Mouse (Mus musculus) intestine, embryonic 16.5 days (tissue): ENCODE results near the gene Phc2. TPM values are rescaled to one million over a fixed set of nuclear protein-coding genes. Genes with fewer than 3 reads are reported as not detected.
A peak's percentile ranks its signal among the peaks of the same experiment; 100 is the strongest.

Experiments
- ATAC-seq: fragments of 200-750 bp; cut with Nextera tagmentation; 2 replicates; pipeline ENCODE4 v1.8.0; 2017; ENCODE audit warnings: moderate TSS enrichment, moderate library complexity
- H3K27ac ChIP-seq: fragments of 300-500 bp; sonication (generic); 2 replicates; pipeline ENCODE4 v1.5.1; 2014; ENCODE audit warnings: mild to moderate bottlenecking, low read length
- H3K27me3 ChIP-seq: fragments of 300-500 bp; sonication (generic); replicated peaks from 2 replicates; pipeline ENCODE4 v1.6.1; 2014; ENCODE audit warnings: low read length, control low read depth, mixed read lengths; ENCODE audit not compliant: control insufficient read depth, insufficient read depth
- H3K36me3 ChIP-seq: fragments of 300-500 bp; sonication (generic); 2 replicates; pipeline ENCODE4 v1.6.1; 2014; ENCODE audit warnings: low read length, control low read depth; ENCODE audit not compliant: control insufficient read depth, insufficient read depth
- H3K4me1 ChIP-seq: fragments of 300-500 bp; sonication (generic); 2 replicates; pipeline ENCODE4 v1.6.1; 2014; ENCODE audit warnings: low read length, control low read depth, mixed read lengths; ENCODE audit not compliant: control insufficient read depth, insufficient read depth
- H3K4me2 ChIP-seq: fragments of 300-500 bp; sonication (generic); 2 replicates; pipeline ENCODE4 v1.6.1; 2014; ENCODE audit warnings: low read depth, low read length, control low read depth
- H3K4me3 ChIP-seq: fragments of 300-500 bp; sonication (generic); 2 replicates; pipeline ENCODE4 v1.5.1; 2014; ENCODE audit warnings: mild to moderate bottlenecking, low read length
- H3K9ac ChIP-seq: fragments of 300-500 bp; sonication (generic); 2 replicates; pipeline ENCODE4 v1.6.1; 2014; ENCODE audit warnings: low read depth, low read length
- H3K9me3 ChIP-seq: fragments of 300-500 bp; sonication (generic); 2 replicates; pipeline ENCODE4 v1.6.1; 2016; ENCODE audit warnings: low read length, control low read depth; ENCODE audit not compliant: control insufficient read depth
- WGBS: fragments of 180-500 bp; shearing (Covaris S2); extraction: QIAGEN DNeasy Blood & Tissue Kit; methylation state at CpG from one replicate; pipeline ENCODE4 v1.1.7; 2014; 5-methylcytosine and 5-hydroxymethylcytosine counted together
- polyA plus RNA-seq: library from polyadenylated mRNA; unstranded; fragments of >200 nt; fragmentation: Nextera tagmentation; extraction: Ambion mirVana; gene quantifications from 2 replicates; pipeline ENCODE4 v1.2.1, GENCODE M21; 2015

Gene Phc2
- polyA plus RNA-seq, 1 experiment from 2014 or later, result 9.9 TPM

DNA sequence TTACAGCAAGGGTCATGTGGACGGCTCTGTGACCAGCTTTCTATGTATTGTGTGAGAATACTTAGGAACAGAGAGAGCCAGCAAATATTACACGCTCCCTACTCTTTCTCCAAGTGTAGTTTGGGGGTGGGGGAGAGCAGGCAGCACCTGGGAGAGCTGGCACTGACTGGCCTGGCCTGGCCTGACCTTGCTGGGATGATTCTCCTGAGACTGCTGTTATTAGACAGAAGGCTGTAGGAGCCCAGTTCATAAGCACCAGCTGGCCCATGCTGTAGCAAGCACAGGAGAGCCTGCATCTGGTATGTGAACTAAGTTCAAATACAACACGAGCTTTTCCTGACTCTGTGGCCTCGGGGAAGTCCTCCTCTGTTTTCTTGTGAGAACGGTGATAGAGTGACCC is 38.7 kb downstream of the Phc2 start:
- Histone ChIP-seq H3K9ac (no peak overlapping the region), H3K4me2 (no peak overlapping the region), H3K9me3 (no peaks in the 10 kb centered on the region), H3K36me3 (no peaks in the 10 kb centered on the region), H3K4me1 (peaks cover 30% of the 10 kb centered on the region), H3K27me3 (no peaks in the 10 kb centered on the region), H3K4me3 (no peak overlapping the region), H3K27ac (peak overlapping the region; percentile 26)
- ATAC-seq, result no peak
- 50% methylated on average over 5 of the region's 5 CpGs for WGBS

DNA sequence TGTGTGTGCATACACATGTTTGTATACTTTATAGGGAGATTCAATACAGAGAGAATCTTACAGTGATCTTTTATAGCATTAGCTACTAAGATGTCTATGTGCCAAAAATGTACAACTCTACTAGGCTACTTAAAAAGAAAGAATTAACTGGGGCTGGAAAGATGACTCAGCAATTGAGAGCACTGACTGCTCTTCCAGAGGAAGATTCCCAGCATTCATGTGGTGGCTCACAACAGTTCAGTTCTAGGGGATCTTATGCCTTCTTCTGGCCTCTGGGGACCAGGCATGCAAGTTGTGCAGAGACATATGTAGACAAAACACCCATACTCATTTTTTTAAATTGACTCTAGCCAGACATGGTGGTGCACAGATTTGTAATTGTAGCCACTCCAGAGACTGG is 39.8 kb downstream of the Phc2 start:
- no peaks in the 10 kb centered on the region for H3K9me3 ChIP-seq
- H3K27ac ChIP-seq, result no peak overlapping the region
- no peak overlapping the region for H3K4me3 ChIP-seq
- no peaks in the 10 kb centered on the region for H3K36me3 ChIP-seq
- no peaks in the 10 kb centered on the region for H3K27me3 ChIP-seq
- no peak overlapping the region for H3K4me2 ChIP-seq
- no peak for ATAC-seq
- H3K4me1 ChIP-seq, result peaks cover 33% of the 10 kb centered on the region
- H3K9ac ChIP-seq, result no peak overlapping the region

DNA sequence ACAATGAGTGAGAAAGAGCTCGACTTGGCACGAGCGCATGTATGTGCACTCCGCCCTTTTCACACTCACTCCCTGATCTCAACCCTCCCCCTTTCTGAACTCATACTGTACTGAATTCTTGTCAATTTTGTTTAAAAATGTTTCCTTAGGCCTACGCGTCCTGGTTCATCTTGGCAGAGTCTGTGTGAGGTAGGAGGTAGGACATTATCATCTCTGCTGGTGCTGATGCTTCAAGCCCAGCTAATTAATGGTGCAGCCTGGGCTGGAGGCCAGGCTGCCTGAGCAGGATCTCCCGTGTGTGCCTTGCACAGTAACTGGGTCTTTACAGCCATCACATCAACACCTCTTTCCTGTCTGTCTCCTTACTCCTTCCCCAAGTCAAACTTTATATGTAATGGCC is 40.6 kb downstream of the Phc2 start:
- peaks cover 31% of the 10 kb centered on the region for H3K4me1 ChIP-seq
- no peaks in the 10 kb centered on the region for H3K36me3 ChIP-seq
- H3K9ac ChIP-seq, result no peak overlapping the region
- WGBS, result 76% methylated on average over 7 of the region's 7 CpGs
- no peak overlapping the region for H3K27ac ChIP-seq
- H3K27me3 ChIP-seq, result no peaks in the 10 kb centered on the region
- no peak for ATAC-seq
- H3K4me3 ChIP-seq, result no peak overlapping the region
- no peak overlapping the region for H3K4me2 ChIP-seq
- no peaks in the 10 kb centered on the region for H3K9me3 ChIP-seq

DNA sequence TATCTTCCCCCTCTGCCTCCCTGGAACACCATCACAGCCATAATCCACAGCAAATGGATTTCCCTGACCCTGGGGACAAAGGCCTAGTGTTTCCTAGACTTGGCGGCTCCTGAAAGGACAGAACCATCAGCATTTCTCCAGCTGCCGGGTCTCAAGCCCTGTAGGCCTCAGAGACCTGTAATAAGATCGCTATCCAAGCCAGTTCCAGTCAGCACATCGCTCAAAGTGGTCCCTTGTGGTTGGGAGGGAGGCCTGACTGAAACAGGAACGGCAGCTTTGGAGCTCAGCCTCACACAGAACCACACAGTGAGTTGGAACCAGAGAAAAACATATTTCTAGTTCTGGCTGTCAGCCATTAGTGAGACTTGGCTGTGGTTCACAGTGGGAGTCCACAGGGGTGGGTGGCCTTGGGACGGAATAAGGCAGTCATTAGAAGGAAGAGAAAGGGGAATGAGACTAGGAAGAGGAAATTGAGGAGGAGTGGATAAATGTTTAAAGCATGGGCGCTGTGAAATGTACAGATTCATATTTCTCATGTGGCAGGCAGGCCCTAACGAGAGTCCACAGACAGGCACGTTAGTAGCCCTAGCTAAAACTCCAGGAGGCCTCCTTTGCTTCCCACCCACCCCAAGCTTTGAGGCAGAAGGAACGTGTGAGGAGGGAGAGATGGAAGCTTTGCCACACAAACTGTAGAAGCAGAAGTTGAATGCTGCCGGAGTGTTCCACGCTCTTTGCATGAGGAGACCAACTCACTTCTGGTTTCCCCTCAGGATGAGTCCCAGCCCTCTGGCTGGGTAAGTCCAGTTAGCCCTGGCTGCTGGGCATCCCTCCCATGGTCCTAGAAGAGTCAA is 43.7 kb downstream of the Phc2 start:
- Histone ChIP-seq H3K27me3 (no peaks in the 10 kb centered on the region), H3K9ac (0 out of 2 replicates have a peak overlapping the region, but pooled peaks have one; percentile 13), H3K4me1 (peaks cover 14% of the 10 kb centered on the region), H3K4me2 (no peak overlapping the region), H3K36me3 (no peaks in the 10 kb centered on the region), H3K9me3 (no peaks in the 10 kb centered on the region), H3K4me3 (no peak overlapping the region), H3K27ac (peak overlapping the region; percentile 89)
- 39% methylated on average over 12 of the region's 12 CpGs for WGBS
- peak; percentile 81 for ATAC-seq

DNA sequence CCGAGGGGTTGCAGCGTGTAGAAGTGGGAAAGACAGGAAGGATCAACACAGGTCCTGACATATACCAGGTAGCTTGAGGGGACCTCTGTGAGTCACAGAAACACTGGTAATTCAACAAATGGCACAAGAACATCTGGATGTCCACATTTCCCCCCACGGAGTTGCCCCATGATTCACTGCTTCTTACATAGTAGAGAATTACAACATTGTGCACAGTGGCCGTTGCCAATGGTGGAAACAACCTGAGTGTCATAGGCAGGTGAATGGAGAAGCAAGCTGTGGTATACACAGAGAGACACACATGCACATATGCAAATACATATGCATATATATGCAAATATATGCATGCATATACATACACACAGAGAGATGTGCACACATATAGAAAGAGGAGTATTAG is 45.4 kb downstream of the Phc2 start:
- Histone ChIP-seq H3K9me3 (no peaks in the 10 kb centered on the region), H3K4me3 (no peak overlapping the region), H3K27me3 (no peaks in the 10 kb centered on the region), H3K4me1 (peaks cover 14% of the 10 kb centered on the region), H3K27ac (no peak overlapping the region), H3K9ac (no peak overlapping the region), H3K36me3 (no peaks in the 10 kb centered on the region), H3K4me2 (no peak overlapping the region)
- 91% methylated on average over 4 of the region's 4 CpGs for WGBS
- ATAC-seq, result no peak

DNA sequence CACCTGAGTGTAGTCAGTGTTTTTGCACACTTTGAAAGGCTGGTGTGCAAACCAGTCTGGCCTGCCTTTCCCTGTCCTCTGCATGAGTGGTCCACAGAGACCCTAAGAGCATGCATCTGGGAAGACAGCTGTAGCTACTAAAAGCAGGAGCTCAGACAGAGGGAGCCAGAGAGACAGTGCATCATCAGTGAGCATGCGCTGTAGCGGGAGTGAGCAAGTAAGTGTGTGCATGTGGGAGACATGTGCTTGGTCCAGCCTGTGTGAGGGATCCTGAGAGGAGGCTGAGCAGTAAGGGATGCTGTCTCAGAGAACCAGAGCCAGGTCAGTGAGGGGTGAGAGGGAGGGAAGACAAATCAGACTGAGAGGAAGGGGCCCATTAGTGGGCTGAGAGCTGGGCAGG is 46.0 kb downstream of the Phc2 start:
- Histone ChIP-seq H3K4me1 (peaks cover 12% of the 10 kb centered on the region), H3K36me3 (no peaks in the 10 kb centered on the region), H3K9me3 (no peaks in the 10 kb centered on the region), H3K9ac (no peak overlapping the region), H3K4me2 (no peak overlapping the region), H3K27me3 (no peaks in the 10 kb centered on the region), H3K27ac (no peak overlapping the region), H3K4me3 (no peak overlapping the region)
- no peak for ATAC-seq
- WGBS, result 61% methylated on average over 2 of the region's 2 CpGs

DNA sequence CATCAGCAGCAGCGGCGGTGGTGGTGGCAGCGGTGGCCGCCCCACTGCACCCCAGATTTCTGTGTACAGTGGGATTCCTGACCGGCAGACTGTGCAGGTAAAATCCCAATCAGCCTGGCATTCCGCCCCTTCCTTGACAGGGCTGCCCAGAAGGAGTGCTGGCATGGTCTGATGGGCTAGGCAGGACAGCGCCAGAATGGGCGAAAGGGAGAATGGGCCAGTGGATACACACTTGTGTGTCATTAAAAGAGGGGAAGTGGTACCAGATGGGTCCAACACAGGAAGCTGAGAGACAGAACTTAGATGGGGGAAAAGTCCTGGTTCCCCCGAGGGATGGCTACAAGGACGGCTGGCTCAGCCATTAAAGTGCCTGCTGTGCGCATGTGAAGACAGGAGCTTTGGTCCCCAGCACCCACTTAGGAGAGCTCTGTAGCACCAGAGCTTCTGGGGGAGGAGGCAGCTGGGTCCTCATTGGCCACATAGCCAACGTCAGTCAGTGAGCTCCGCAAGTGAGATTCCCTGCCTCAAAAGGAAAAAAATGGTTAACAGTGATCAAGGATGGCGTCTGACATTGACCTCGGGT is 50.7 kb downstream of the Phc2 start:
- Histone ChIP-seq H3K4me3 (no peak overlapping the region), H3K36me3 (no peaks in the 10 kb centered on the region), H3K4me2 (no peak overlapping the region), H3K9me3 (no peaks in the 10 kb centered on the region), H3K9ac (no peak overlapping the region), H3K4me1 (no peaks in the 10 kb centered on the region), H3K27ac (no peak overlapping the region), H3K27me3 (no peaks in the 10 kb centered on the region)
- WGBS, result 88% methylated on average over 15 of the region's 15 CpGs
- no peak for ATAC-seq

DNA sequence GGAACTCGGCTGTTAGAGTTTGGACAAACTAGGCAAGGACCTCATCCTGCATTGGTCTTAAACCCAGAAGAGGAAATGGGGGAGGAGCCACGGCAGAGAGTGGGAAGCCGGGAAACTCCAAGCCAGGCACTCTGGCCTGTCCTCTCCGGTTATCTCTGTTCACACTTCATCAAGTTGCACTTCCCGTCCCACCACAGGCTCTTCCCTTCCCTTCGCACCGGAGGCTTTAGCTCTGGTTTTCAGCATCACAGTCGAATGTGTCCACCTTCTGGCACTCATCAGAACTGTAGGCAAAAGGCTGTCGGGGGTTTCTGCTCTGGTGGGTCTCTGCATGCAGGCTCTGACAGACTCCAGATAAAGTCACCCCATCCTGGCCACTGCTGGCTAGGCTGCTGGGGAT is 52.1 kb downstream of the Phc2 start:
- Histone ChIP-seq H3K27me3 (no peaks in the 10 kb centered on the region), H3K36me3 (no peaks in the 10 kb centered on the region), H3K9ac (no peak overlapping the region), H3K9me3 (no peaks in the 10 kb centered on the region), H3K4me2 (no peak overlapping the region), H3K4me3 (no peak overlapping the region), H3K27ac (no peak overlapping the region), H3K4me1 (peaks cover 2% of the 10 kb centered on the region)
- WGBS, result 5% methylated on average over 9 of the region's 9 CpGs
- peak; percentile 26; the same call in 1 of the 2 replicates for ATAC-seq

DNA sequence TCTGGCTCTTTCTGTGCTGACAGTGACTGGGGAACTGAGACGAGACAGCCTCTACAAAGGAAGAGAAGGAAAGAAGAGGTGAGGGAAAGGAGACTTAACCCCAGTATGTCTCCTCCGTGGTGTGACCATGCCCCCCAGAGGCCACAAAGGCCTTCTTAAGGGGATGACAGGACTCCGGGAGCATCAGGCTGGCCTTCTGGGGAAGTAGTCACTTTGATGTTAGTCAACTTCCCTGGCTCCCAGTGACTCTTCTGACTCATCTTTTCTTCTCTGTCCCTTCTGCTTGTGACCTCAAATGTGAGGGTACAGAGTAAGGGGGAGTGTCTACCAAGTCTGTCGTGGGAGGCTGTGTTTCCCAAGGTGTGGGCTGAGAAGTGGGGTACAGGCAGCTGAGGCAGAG is 52.9 kb downstream of the Phc2 start:
- 63% methylated on average over 4 of the region's 4 CpGs for WGBS
- H3K4me2 ChIP-seq, result no peak overlapping the region
- ATAC-seq, result no peak

More for the DNA sequence above, 52.9 kb downstream of the Phc2 start:
- Histone ChIP-seq H3K36me3 (peaks cover under 1% of the 10 kb centered on the region; the same call in 1 of the 2 replicates), H3K27me3 (no peaks in the 10 kb centered on the region), H3K9me3 (no peaks in the 10 kb centered on the region), H3K4me1 (peaks cover 7% of the 10 kb centered on the region), H3K9ac (no peak overlapping the region), H3K27ac (no peak overlapping the region), H3K4me3 (no peak overlapping the region)
